9 mouse cellular contexts compared by ENCODE assay signal in the genomic region with DNA sequence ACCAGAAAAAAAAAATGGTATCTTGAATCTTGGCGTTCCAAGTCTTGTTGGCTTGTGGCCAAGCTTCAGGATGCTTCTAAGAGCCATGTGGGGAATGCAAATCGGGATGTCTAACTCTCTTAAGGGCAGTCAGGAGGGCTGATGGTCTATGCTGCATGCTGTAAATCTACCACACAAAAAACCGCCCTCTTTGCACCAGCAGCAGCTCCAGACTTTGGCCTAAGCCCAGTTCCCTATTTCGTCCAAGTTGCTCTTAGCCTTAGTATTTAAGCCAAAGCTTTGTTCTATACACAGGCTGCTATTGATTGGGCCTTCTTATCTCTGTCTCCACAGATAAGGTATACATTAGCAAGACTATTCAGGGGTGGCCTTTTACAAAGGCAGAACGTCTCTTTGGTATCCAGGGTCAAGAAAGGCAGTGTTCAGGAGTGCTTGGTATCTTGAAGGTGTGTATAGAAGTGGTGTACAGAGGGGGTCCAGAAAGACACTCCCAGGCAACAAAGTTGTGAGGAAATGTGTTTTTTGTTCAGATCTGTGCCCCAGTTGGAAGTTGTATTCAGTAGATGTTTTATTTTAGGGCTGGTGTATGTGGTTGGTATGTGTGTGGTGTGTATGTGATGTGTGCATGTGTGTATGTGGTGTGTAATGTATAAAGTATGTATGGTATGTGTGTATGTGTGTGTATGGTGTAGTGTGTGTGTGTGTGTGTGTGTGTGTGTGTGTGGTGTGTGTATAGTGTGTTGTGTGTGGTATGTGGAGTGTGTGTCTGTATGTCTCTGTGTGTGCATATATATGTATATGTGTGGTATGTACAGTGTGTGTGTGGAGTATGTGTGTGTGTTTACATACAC.
DNase-seq lines count a peak whose midpoint lies in the region; ATAC-seq and TF ChIP-seq lines count a peak whose summit lies in the region.
"Had no signal": no experiment of that assay in that cellular context is flagged by ENCODE, and none has a peak within 500 bp of the region (broad histone marks: within the 10 kb centered on the region; RNA-seq: fewer than 3 reads in every experiment).

No protein-coding gene starts in this region.

- no peak overlapping the region for H3K27ac ChIP-seq in hindbrain, postnatal 0 days
- H3K27ac ChIP-seq in hindbrain, embryonic 12.5 days: no peak overlapping the region
- H3K27ac ChIP-seq in liver, embryonic 13.5 days: no peak overlapping the region; the same call in 1 of the 2 replicates

- no peaks in the 10 kb centered on the region for H3K27me3 ChIP-seq in hindbrain, postnatal 0 days (ENCODE audit: insufficient read depth, low read length)
- no peaks in the 10 kb centered on the region for H3K27me3 ChIP-seq in hindbrain, embryonic 12.5 days
- H3K27me3 ChIP-seq in liver, embryonic 13.5 days: no peaks in the 10 kb centered on the region
- H3K27me3 ChIP-seq: megakaryocyte, embryonic 14.5 days had no signal

- peak; percentile 71 for DNase-seq in hindbrain, postnatal 0 days (ENCODE audit: low spot score)
- peak; percentile 50 for DNase-seq in brain, embryonic 18.5 days (ENCODE audit: low read depth, low spot score)
- peak; percentile 33 for DNase-seq in heart, adult 8-10 months (ENCODE audit: low spot score)
- DNase-seq in liver, embryonic 13.5 days: no peak
- peak; percentile 81 for DNase-seq in telencephalon, adult 2 months (ENCODE audit: low read depth, low spot score)
- no peak for DNase-seq in spleen, postnatal 4 days (ENCODE audit: low spot score in 2 of 2)

- ATAC-seq in hindbrain, postnatal 0 days: no peak
- ATAC-seq in hindbrain, embryonic 12.5 days (ENCODE audit: low FRiP score): no peak
- peak; percentile 49; the same call in 1 of the 2 replicates for ATAC-seq in liver, embryonic 13.5 days (ENCODE audit: low read depth)
- no peak for ATAC-seq in erythroid progenitor cell, adult 5-6 weeks (replicated peaks; ENCODE audit: low FRiP score, poor library complexity, severe bottlenecking)

- WGBS in hindbrain, postnatal 0 days: 27% methylated on average over 5 of the region's 5 CpGs
- WGBS in hindbrain, embryonic 12.5 days: 72% methylated on average over 5 of the region's 5 CpGs
- 34% methylated on average over 5 of the region's 5 CpGs for WGBS in liver, embryonic 13.5 days (ENCODE audit: insufficient replicate concordance)

- H3K4me2 ChIP-seq in hindbrain, postnatal 0 days (ENCODE audit: low read depth, low read length): no peak overlapping the region
- H3K4me2 ChIP-seq in hindbrain, embryonic 12.5 days (replicated peaks): no peak overlapping the region
- H3K4me2 ChIP-seq in liver, embryonic 13.5 days: no peak overlapping the region

- no peak for TF ChIP-seq CTCF in hindbrain, postnatal 0 days (IDR thresholded peaks at IDR 0.05; ENCODE audit: low read depth)

- H3K9me3 ChIP-seq in hindbrain, postnatal 0 days (ENCODE audit: low read length): no peaks in the 10 kb centered on the region
- H3K9me3 ChIP-seq in hindbrain, embryonic 12.5 days (replicated peaks): no peaks in the 10 kb centered on the region
- H3K9me3 ChIP-seq in liver, embryonic 13.5 days (replicated peaks): no peaks in the 10 kb centered on the region

- no peak overlapping the region for H3K9ac ChIP-seq in hindbrain, postnatal 0 days (replicated peaks; ENCODE audit: low read length)
- H3K9ac ChIP-seq in hindbrain, embryonic 12.5 days: no peak overlapping the region
- no peak overlapping the region for H3K9ac ChIP-seq in liver, embryonic 13.5 days

- no peak overlapping the region for H3K4me3 ChIP-seq in hindbrain, postnatal 0 days (ENCODE audit: low read length)
- no peak overlapping the region for H3K4me3 ChIP-seq in hindbrain, embryonic 12.5 days
- no peak overlapping the region for H3K4me3 ChIP-seq in liver, embryonic 13.5 days (replicated peaks)
- H3K4me3 ChIP-seq: megakaryocyte, embryonic 14.5 days had no signal

- H3K4me1 ChIP-seq in hindbrain, postnatal 0 days (ENCODE audit: insufficient read depth, low read length): no peaks in the 10 kb centered on the region
- H3K4me1 ChIP-seq in hindbrain, embryonic 12.5 days: no peaks in the 10 kb centered on the region
- H3K4me1 ChIP-seq in liver, embryonic 13.5 days (replicated peaks): peaks cover 19% of the 10 kb centered on the region

- H3K36me3 ChIP-seq in hindbrain, postnatal 0 days (ENCODE audit: insufficient read depth, low read length): no peaks in the 10 kb centered on the region
- H3K36me3 ChIP-seq in hindbrain, embryonic 12.5 days: no peaks in the 10 kb centered on the region
- no peaks in the 10 kb centered on the region for H3K36me3 ChIP-seq in liver, embryonic 13.5 days

Comparison
In these comparisons a context has a peak if more than half of its experiments do, and no peak if none do; other contexts are left out.
1. DNase-seq: peak in hindbrain, postnatal 0 days (single experiment), brain, embryonic 18.5 days (single experiment), heart, adult 8-10 months (single experiment) and telencephalon, adult 2 months (single experiment); none in liver, embryonic 13.5 days (single experiment) and spleen, postnatal 4 days (0 of 2).